Mouse (Mus musculus): ENCODE data around the gene Uck2.

DNA sequence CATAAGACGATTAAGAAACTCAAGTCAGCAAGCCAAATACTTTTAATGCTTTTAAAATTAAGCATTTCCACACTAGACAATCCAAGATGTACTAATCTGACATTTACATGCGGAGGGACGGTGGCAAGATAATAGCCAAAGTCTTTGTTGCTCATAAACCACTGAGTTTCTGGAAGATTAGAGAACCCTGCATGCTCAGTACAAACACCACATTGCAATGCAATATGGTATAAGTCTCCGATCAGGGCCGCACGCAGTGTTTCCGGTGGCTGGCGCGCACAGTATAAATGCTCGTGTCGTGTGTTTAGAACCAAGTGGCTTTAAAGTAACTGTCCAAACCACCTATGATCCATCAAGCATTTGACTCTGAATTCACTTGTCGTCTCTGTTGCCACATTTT, 31.5 kb downstream of the Uck2 start:
- TF ChIP-seq MYOG (IDR thresholded peaks at IDR 0.05; ENCODE audit: control insufficient read depth in 1 of 3, insufficient read depth in 1 of 3, insufficient read length in 2 of 3, low read depth in 2 of 3) (no peak), POLR2A (IDR thresholded peaks at IDR 0.05; ENCODE audit: insufficient read length, low read depth) (no peak), TCF12 (IDR thresholded peaks at IDR 0.05; ENCODE audit: insufficient read depth, poor library complexity, severe bottlenecking) (no peak), REST (IDR thresholded peaks at IDR 0.05; ENCODE audit: insufficient read depth, insufficient read length) (no peak), USF1 (IDR thresholded peaks at IDR 0.05; ENCODE audit: low read depth) (no peak), MYOD1 (IDR thresholded peaks at IDR 0.05; ENCODE audit: control insufficient read depth in 1 of 3, insufficient read length in 2 of 3, low read depth in 2 of 3) (no peak), POLR2AphosphoS2 (IDR thresholded peaks at IDR 0.05; ENCODE audit: insufficient read length, low read depth) (no peak), TCF3 (IDR thresholded peaks at IDR 0.05; ENCODE audit: insufficient read length, low read depth) (no peak), MAX (IDR thresholded peaks at IDR 0.05; ENCODE audit: low read depth) (no peak), CEBPB (IDR thresholded peaks at IDR 0.05; ENCODE audit: insufficient read depth, poor library complexity, severe bottlenecking) (no peak)
